Mouse (Mus musculus) MEL-GATA-1-ER (cell line): ENCODE data around the gene Cela3a.
A peak's percentile ranks its signal among the peaks of the same experiment; 100 is the strongest.

Source experiments
- DNase-seq: peaks from one replicate; pipeline ENCODE4 v3.0.0-alpha.2; 2012; ENCODE audit warnings: low read depth; ENCODE audit errors: extremely low read depth

The Cela3a gene

GRCm38 (mm10) chr4:137375314-137376278 is 34.0 kb downstream of the Cela3a start:
- DNase-seq = no peak

GRCm38 (mm10) chr4:137373711-137374110 is 35.9 kb downstream of the Cela3a start:
- DNase-seq = no peak

- DNase-seq = no peak
Observed at GRCm38 (mm10) chr4:137371596-137372523, 37.7 kb downstream of the Cela3a start.

DNA sequence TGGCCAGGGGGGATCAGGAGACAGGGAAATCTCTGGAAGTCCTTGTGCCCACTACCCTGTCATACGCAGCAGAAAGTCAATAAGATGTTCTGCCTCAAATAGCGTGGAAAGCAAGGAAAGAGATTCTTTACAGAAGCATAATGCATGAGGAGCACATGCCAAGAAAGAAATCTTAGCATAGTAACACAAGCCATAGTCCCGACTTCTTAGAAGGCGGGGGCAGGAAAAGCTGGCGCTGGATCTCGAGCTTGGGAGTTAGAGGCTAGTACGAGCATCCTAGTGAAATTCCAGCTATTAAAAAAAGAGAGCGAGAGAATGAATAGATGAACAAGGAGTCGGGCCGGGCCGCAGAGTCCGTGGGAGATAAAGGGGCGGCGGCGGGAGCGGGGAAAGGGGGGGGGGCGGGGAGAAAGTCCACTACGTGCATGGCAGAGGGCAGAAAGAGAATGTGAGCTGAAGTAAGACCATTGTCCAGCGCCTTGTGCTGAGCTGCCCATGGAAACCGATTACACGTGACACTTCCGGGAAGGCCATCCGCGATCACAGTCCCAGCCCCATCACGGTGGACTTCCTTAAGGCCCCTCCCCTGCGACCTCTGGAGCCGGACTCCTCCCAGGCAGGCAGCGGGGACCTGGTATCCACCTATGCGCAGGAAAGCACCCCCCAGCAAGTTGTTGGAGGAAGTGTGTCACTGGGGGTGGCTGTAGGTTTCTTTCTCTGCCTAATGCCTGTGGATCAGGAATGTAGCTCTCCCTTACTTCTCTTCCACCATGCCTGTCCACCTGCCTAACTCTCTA is 39.4 kb downstream of the Cela3a start:
- DNase-seq = no peak

DNA sequence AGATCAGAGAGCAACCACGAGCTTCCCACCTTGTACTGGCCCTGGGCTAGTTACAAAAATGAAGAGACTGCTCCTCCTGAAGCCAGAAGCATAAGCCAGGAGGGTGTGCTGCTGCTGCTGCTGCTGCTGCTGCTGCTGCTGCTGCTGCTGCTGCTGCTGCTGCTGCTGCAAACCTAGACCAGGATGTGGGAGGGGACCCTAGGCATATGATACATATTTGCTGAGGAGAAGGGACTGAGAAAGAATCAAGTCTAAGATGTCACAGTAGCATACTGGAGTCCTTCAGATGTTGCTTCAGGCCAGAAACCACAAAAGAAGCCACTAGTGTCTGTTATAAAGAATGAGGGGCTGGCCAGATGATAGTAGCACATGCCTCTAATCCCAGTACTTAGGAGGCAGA is 41.4 kb downstream of the Cela3a start:
- DNase-seq = peak; percentile 25

- peak; percentile 89 for DNase-seq
Observed at GRCm38 (mm10) chr4:137367275-137368088, 42.1 kb downstream of the Cela3a start.

DNA sequence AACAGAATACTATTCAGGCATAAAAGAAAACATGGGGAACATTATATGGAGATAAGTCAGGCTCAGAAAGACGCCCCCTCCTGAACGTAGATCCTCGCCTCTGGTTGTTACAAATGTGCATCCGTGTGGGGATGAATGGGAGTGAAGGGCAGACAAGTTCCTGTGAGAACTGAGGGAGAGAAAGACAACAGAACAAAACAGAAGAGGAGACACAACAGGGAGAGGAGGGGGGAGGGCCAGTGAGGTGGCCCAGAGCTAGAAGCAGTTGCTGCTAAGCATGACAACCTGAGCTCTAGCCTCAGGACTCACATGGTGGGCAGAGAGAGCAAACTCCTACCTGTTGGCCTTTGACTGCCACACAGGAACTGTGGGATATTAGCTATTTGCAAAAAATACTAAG is 43.5 kb downstream of the Cela3a start:
- DNase-seq = no peak

GRCm38 (mm10) chr4:137365356-137366062 is 44.1 kb downstream of the Cela3a start:
- DNase-seq = peak; percentile 67

DNA sequence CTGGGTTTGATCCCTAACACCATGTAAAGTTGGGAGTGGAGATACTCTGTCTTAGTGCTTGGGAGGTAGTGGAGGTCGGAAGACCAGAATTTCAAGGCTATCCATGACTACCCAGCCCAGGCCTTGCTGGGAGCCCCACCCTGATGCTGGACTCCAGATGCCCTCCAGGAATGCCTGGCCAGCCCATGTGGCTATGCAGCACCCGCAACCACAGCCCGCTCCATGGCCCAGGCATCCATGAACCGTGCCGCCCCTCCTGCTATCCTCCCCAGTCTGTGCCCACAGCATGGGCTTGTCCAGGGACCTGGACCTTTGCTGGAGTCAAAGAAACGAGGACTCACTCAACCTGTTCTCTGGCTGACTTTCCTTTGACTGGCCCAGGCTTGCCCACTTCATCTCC is 44.8 kb downstream of the Cela3a start:
- no peak for DNase-seq

DNA sequence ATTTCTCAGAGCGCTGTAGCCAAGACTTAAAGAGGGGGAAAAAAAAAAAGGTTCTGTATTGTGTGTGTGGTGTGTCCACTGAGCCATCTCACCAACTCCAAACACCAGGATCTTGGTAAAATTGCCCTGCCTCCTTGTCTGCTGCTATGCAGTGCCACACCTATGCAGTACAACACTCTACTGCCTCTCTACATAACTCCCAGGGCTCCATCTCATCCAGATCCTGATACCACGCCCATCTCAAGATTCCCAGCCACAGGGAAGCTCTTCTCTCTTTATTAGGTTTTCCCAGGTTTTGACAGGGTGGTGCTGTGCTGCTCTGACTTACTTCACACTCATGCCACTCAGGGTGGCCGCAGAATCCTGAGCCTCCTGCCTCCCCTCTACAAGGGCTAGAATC is 48.6 kb downstream of the Cela3a start:
- no peak for DNase-seq

DNA sequence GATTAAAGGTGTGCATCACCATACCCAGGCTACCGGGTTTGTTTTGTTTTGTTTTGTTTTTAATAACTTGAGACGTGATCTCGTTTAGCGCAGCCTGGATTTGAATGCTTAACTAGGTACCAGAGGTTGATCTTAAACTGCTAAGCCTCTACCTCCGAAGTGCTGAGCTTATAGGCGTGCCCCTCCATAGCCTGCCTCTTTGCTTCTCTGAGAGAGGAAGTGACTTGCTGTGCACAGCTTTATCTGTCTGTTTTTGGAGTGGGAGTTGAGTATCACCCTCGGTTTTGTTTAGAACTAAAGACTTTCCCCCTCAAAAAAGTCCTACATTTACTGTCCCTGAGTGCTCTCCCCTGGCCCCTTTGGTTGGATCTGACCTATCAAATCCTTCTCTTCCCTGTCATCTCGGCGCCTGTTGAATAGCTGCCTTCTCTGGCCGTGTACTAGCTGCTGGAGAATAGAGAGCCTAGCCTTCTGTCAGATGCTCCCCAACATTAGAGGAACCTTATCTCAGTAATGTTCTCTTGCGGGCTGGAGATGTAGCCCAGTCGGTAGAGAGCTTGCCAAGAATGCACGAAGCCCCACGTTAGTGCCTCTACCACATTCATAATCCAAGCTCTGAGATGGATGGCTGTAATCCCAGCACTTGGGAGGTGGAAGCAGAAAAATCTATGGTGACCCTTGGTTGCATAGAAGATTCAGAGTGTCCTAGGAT is 51.1 kb downstream of the Cela3a start:
- DNase-seq = peak; percentile 78

DNA sequence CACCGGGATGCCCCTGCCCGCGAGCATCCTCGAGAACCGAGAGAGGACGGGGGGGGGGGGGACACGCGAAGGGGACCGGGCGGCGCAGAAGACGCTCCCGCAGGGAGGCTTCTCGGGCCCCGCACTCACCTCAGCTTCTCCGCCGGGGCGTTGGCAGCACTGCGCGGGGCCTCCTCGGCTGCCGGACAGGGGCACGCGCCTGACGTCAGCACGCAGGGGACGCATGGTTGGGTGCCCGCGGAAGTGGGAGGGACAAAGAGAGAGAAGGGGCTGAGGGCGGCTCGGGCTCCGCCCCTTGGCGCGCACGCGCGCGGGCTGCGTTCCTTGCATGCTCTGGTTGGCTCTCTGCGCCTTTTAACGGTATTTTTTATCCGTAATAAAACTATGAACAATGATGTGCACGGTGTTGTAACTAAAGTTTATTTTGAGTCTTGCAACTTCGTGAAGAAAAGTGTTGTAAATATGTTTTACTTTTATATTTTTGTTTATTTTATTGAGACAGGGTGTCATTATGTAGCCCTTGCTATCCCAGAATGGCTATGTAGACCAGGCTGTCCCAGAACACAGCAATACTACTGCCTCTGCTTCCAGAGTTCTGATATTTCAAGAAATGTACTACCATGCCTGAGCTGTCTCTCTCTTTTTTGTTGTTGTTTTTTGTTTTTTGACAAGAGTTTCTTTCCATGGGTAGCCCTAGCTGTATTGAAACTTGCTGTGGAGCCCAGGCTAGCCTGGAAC is 51.9 kb downstream of the Cela3a start, which contains the start of gene Cdc42:
Gene Cdc42 (minus strand): TSS at position 204 of the 738 bp plus-strand sequence.
- DNase-seq = peak; percentile 87

GRCm38 (mm10) chr4:137356674-137357510 is 52.7 kb downstream of the Cela3a start:
- DNase-seq = peak; percentile 60
